Mouse (Mus musculus) v-Abl transformed pro-B cells (cell line): ENCODE measurements around the gene Hpgds.

Source experiments
- in situ Hi-C, 2 experiments: fragments of 400-800 bp; cut with MboI; formaldehyde crosslinking; loops; one replicate each; pipeline ENCODE4 v1.15.1; 2025; ENCODE audit not compliant: unreplicated experiment in 2 of 2

Gene Hpgds

GRCm38 (mm10) chr6:65144621-65145205 lies at the start of gene Hpgds:
Gene Hpgds, minus strand, starts transcription at chr6:65144908.
- in situ Hi-C loops = no loop called here

- in situ Hi-C loops = no loop called here
Observed at GRCm38 (mm10) chr6:65164977-65165376, 20.3 kb upstream of the Hpgds start.

GRCm38 (mm10) chr6:65164137-65164536 lies 19.4 kb upstream of the Hpgds start:
- in situ Hi-C loops = no loop called here

GRCm38 (mm10) chr6:65159381-65159942 lies 14.8 kb upstream of the Hpgds start:
- in situ Hi-C loops = no loop called here

- in situ Hi-C loops = no loop called here
Observed at GRCm38 (mm10) chr6:65157042-65157441, 12.3 kb upstream of the Hpgds start.

DNA sequence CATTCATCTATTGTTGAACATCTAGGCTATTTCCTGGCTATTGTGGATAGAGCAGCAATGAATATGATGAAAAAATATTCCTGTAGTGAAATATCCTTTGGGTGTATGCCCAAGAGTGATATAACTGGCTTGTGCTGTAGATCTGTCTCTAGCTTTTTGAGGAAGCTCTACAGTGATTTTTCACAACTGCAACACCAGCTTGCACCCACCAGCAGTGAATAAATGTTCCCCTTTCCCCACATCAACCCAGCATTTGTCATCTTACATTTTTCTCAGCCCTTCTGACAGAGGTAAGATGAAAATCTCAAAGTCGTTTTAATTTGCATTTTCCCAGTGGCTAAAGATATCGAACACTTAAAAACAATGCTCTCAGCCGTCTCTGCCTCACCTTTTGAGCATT lies 8.9 kb upstream of the Hpgds start:
- in situ Hi-C loops = no loop called here

- in situ Hi-C loops = no loop called here
Observed at GRCm38 (mm10) chr6:65150703-65151102, 6.0 kb upstream of the Hpgds start.

GRCm38 (mm10) chr6:65146363-65146762 lies 1.7 kb upstream of the Hpgds start:
- in situ Hi-C loops = no loop called here

DNA sequence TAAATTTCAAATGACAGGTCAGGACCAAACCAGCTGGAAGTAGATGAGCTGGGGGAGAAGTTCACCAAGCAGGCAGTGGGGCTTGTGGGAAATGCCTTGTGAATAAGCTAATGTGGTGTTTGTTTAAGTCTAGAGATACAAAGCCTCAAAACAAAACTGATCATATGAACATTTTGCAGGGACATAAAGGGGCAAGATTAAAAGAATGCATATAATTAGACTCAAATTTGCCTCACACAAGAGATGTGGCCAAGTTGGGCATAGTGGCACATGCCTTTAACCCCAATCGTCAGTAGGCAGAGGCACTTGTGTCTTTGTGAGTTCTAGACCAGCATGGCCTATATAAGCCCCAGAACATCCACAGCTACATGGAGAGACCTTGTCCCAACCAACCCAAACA lies 2.4 kb downstream of the Hpgds start:
- in situ Hi-C loops = no loop called here

DNA sequence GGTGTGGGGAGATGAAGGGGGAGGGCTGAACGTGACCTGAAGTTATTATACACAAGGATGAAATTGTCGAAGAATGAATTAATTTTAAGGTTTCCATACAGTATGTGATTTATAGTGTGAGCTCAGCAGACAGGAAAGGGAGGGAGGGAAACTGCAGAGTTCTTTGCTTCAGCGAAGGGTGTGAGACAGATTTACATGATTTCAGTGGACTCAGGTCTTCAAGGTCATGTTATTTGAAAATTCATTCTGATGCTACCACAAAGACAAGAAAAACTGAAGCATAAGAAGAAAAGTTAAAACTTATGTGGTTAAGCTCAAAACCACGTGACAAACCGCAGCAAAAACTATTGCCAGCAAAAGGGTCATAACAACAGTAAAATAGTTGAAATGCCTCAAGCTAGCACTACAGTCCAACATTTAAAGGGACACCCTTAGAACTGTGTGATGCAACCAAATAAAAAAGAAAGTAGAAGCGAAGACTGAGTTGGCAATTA lies 3.9 kb downstream of the Hpgds start:
- in situ Hi-C loops = no loop called here

DNA sequence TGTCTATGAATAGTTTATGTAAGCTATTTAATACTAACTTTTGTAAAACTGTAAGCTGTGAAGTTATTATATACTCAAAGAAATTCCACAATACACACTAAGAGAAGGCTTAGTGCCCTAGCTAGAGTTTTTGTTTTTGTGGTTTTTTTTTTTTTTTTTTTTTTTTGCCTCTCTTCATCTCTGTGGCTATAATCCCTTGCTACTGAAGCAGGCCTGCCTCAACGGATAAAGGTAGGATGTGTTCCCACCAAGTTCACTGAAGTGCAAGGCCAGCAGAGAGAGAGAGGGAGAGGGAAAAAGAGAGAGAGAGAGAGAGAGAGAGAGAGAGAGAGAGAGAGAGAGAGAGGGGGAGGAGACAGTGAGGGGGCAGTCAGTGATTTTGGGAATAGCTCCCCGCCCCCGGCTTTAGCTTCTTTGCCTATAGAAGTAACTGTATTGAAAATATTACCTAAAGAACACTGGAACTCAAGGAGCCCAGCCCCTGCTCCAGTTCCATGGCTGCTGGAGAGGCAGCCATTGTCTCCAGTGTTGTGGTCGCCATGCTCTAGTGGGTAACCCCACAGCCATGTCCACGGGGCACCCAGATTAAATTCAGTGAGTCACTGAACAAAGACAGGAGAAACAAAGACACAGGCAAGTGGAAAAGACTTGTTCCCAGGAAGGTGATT lies 4.5 kb downstream of the Hpgds start:
- in situ Hi-C loops = no loop called here

GRCm38 (mm10) chr6:65138243-65138642 lies 6.5 kb downstream of the Hpgds start:
- in situ Hi-C loops = loop anchor here in 1 of 2 experiments (10.0 kb wide), 2 partner anchors 467 to 1387 kb away; no protein-coding TSS in a partner anchor

- in situ Hi-C loops = loop anchor here in 1 of 2 experiments (10.0 kb wide), 2 partner anchors 467 to 1387 kb away; no protein-coding TSS in a partner anchor
Observed at GRCm38 (mm10) chr6:65137802-65138201, 6.9 kb downstream of the Hpgds start.

- in situ Hi-C loops = loop anchor here in 1 of 2 experiments (10.0 kb wide), 2 partner anchors 472 to 1392 kb away; no protein-coding TSS in a partner anchor
Observed at GRCm38 (mm10) chr6:65132376-65132775, 12.3 kb downstream of the Hpgds start.

GRCm38 (mm10) chr6:65126074-65126726 lies 18.5 kb downstream of the Hpgds start:
- in situ Hi-C loops = loop anchor here (5.0 to 10.0 kb wide), 5 partner anchors 326 to 1409 kb away; partner anchors contain the start of gene Mad2l1 (in 1 of the 2)

DNA sequence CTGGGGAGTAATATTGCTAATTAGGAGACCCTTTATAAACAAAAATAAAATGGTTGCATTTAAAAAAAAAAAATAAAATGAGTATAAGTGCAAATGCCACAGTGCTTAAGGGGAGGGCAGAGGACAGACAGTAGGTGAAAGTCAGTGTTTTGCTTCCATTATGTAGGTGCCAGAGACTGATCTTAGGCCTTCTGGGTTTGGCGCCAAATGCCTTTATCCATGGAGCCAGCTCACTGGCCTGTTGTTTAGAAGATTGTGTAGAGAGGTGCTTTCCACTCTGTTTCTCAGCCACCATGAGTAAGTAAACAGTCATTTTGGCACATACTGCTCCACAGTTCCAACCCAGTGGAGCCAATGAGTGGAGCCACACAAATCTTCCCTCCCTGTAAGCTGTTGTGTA lies 27.2 kb downstream of the Hpgds start:
- in situ Hi-C loops = no loop called here

DNA sequence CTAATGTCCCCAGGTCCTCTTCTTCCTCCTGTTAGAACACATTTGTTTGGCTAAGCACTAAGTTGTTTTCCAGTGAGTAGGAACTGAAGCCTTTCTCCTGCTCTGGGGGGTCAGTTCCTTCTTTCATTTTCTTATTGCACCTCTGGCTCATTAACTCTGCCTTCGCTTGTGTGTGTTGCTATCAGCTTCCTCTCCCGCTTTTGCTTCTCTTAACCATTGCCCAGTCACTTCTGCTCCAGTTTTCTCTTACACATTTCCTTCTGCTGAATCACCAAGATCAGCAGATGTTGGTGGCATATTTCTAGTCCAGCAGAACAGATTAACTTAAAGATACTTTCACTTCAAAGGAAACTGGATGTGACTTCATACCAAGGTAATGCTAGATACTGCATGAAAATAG lies 29.8 kb downstream of the Hpgds start:
- in situ Hi-C loops = no loop called here

GRCm38 (mm10) chr6:65079139-65079538 lies 65.6 kb downstream of the Hpgds start:
- in situ Hi-C loops = no loop called here

- in situ Hi-C loops = no loop called here
Observed at GRCm38 (mm10) chr6:65075201-65075600, 69.5 kb downstream of the Hpgds start.
